Mouse (Mus musculus) CH12.LX (cell line): ENCODE measurements around the gene Itpr3. TPM values are rescaled to one million over a fixed set of nuclear protein-coding genes. Genes with fewer than 3 reads are reported as not detected.

Experiments used
- DNase-seq: peaks from one replicate; pipeline ENCODE4 v3.0.0-alpha.2; 2013; ENCODE audit errors: extremely low read depth
- H3K27ac ChIP-seq: 2 replicates; pipeline ENCODE4 v1.5.1; 2012; ENCODE audit warnings: low read depth, mild to moderate bottlenecking, control low read depth, moderate library complexity; ENCODE audit not compliant: insufficient read depth
- H3K27me3 ChIP-seq: replicated peaks from 2 replicates; pipeline ENCODE3; 2012; ENCODE audit warnings: inconsistent platforms
- H3K36me3 ChIP-seq, 2 experiments: replicated peaks in 1 of 2; 2 replicates each; pipeline versions ENCODE3 to v1.6.1; 2012; ENCODE audit warnings: inconsistent platforms in 1 of 2, low read length in 1 of 2, mild to moderate bottlenecking in 1 of 2, mixed read lengths in 1 of 2, moderate library complexity in 1 of 2; ENCODE audit not compliant: control insufficient read depth in 1 of 2, insufficient read depth in 1 of 2
- H3K4me1 ChIP-seq, 2 experiments: 2 replicates each; pipeline ENCODE4 v1.6.1; 2012; ENCODE audit warnings: inconsistent platforms in 1 of 2, moderate library complexity in 1 of 2; ENCODE audit not compliant: insufficient read depth in 2 of 2, control insufficient read depth in 1 of 2
- H3K4me2 ChIP-seq: 2 replicates; pipeline ENCODE4 v1.6.1; 2012; ENCODE audit warnings: low read depth, mild to moderate bottlenecking, control low read depth; ENCODE audit not compliant: poor library complexity, insufficient read depth, severe bottlenecking
- H3K4me3 ChIP-seq, 3 experiments: fragments of 150-350 bp in 1 of 3; sonication (generic) in 1 of 3; replicated peaks in 1 of 3; 2 replicates each; pipeline versions ENCODE3 to v1.5.1; 2011 to 2012; ENCODE audit warnings: low read depth in 2 of 3, low read length in 2 of 3, mild to moderate bottlenecking in 2 of 3, moderate library complexity in 2 of 3, control low read depth in 1 of 3, improper control_type of control experiment in 1 of 3, inconsistent platforms in 1 of 3, mixed read lengths in 1 of 3; ENCODE audit not compliant: poor library complexity in 1 of 3
- H3K79me2 ChIP-seq: replicated peaks from 2 replicates; pipeline ENCODE4 v1.6.1; 2012; ENCODE audit warnings: mild to moderate bottlenecking, moderate library complexity; ENCODE audit not compliant: control insufficient read depth, poor library complexity, insufficient read depth, severe bottlenecking; ENCODE audit errors: extremely low read depth
- H3K9ac ChIP-seq: 2 replicates; pipeline ENCODE4 v1.6.1; 2012; ENCODE audit warnings: low read depth, mild to moderate bottlenecking, control low read depth, moderate library complexity; ENCODE audit not compliant: insufficient read depth
- H3K9me3 ChIP-seq: replicated peaks from 2 replicates; pipeline ENCODE3; 2012; ENCODE audit warnings: low read length, inconsistent platforms, mixed read lengths
- CHD2 ChIP-seq: IDR thresholded peaks from 2 replicates; pipeline ENCODE4 v1.6.1; 2011; ENCODE audit warnings: low read length, improper control_type of control experiment
- CTCF ChIP-seq, 2 experiments: IDR thresholded peaks in 1 of 2; conservative IDR thresholded peaks in 1 of 2; 2 replicates each; pipeline ENCODE4 v1.5.1; 2011 to 2012; ENCODE audit warnings: low read depth in 2 of 2, low read length in 2 of 2, improper control_type of control experiment in 1 of 2, inconsistent platforms in 1 of 2, mild to moderate bottlenecking in 1 of 2, moderate library complexity in 1 of 2
- EP300 ChIP-seq: IDR thresholded peaks from 2 replicates; pipeline ENCODE4 v1.6.1; 2011; ENCODE audit warnings: low read length, improper control_type of control experiment
- GABPA ChIP-seq: IDR thresholded peaks from 2 replicates; pipeline ENCODE4 v1.6.1; 2012; ENCODE audit warnings: low read depth, low read length, improper control_type of control experiment, inconsistent platforms; ENCODE audit not compliant: insufficient replicate concordance
- IRF4 ChIP-seq: IDR thresholded peaks from 2 replicates; pipeline ENCODE4 v1.6.1; 2014; ENCODE audit warnings: low read depth, mild to moderate bottlenecking, inconsistent platforms, low read length, improper control_type of control experiment
- JUND ChIP-seq: conservative IDR thresholded peaks from 2 replicates; pipeline ENCODE4 v1.6.1; 2011; ENCODE audit warnings: low read depth, low read length, improper control_type of control experiment
- KAT2A ChIP-seq: IDR thresholded peaks from 2 replicates; pipeline ENCODE4 v1.6.1; 2012; ENCODE audit warnings: low read length, improper control_type of control experiment, inconsistent platforms; ENCODE audit not compliant: insufficient replicate concordance
- MAX ChIP-seq: IDR thresholded peaks from 2 replicates; pipeline ENCODE4 v1.6.1; 2011; ENCODE audit warnings: low read length, improper control_type of control experiment
- MAZ ChIP-seq: IDR thresholded peaks from 2 replicates; pipeline ENCODE4 v1.6.1; 2012; ENCODE audit warnings: low read depth, mild to moderate bottlenecking, inconsistent platforms, low read length, improper control_type of control experiment, moderate library complexity
- MXI1 ChIP-seq: IDR thresholded peaks from 2 replicates; pipeline ENCODE4 v1.6.1; 2011; ENCODE audit warnings: mild to moderate bottlenecking, low read depth, low read length, improper control_type of control experiment
- MYC ChIP-seq: IDR thresholded peaks from 2 replicates; pipeline ENCODE4 v1.6.1; 2011; ENCODE audit warnings: low read depth, mild to moderate bottlenecking, improper control_type of control experiment, low read length
- NELFE ChIP-seq: IDR thresholded peaks from 2 replicates; pipeline ENCODE4 v1.6.1; 2011; ENCODE audit warnings: low read depth, low read length, improper control_type of control experiment
- PAX5 ChIP-seq: IDR thresholded peaks from 2 replicates; pipeline ENCODE4 v1.6.1; 2012; ENCODE audit warnings: low read length, inconsistent platforms, mixed read lengths
- POLR2A ChIP-seq: IDR thresholded peaks from 2 replicates; pipeline ENCODE4 v1.6.1; 2011; ENCODE audit warnings: low read depth, mild to moderate bottlenecking, improper control_type of control experiment, low read length
- RCOR1 ChIP-seq: conservative IDR thresholded peaks from 2 replicates; pipeline ENCODE4 v1.6.1; 2012; ENCODE audit warnings: low read depth, mild to moderate bottlenecking, inconsistent platforms, low read length, improper control_type of control experiment
- SIN3A ChIP-seq: IDR thresholded peaks from 2 replicates; pipeline ENCODE4 v1.6.1; 2012; ENCODE audit warnings: low read length, improper control_type of control experiment, inconsistent platforms
- SMC3 ChIP-seq: IDR thresholded peaks from 2 replicates; pipeline ENCODE4 v1.6.1; 2011; ENCODE audit warnings: low read depth, low read length, improper control_type of control experiment
- TBP ChIP-seq: conservative IDR thresholded peaks from 2 replicates; pipeline ENCODE4 v1.6.1; 2011; ENCODE audit warnings: low read depth, low read length, improper control_type of control experiment
- TCF12 ChIP-seq: IDR thresholded peaks from 2 replicates; pipeline ENCODE4 v1.6.1; 2014; ENCODE audit warnings: low read depth, mild to moderate bottlenecking, inconsistent platforms, low read length, improper control_type of control experiment
- UBTF ChIP-seq: IDR thresholded peaks from 2 replicates; pipeline ENCODE4 v1.6.1; 2012; ENCODE audit warnings: low read depth, mild to moderate bottlenecking, inconsistent platforms, low read length, improper control_type of control experiment, moderate library complexity
- USF1 ChIP-seq: IDR thresholded peaks from 2 replicates; pipeline ENCODE4 v1.6.1; 2014; ENCODE audit warnings: low read depth, mild to moderate bottlenecking, inconsistent platforms, low read length, improper control_type of control experiment
- USF2 ChIP-seq: conservative IDR thresholded peaks from 2 replicates; pipeline ENCODE4 v1.6.1; 2011; ENCODE audit warnings: low read depth, low read length, improper control_type of control experiment
- ZKSCAN1 ChIP-seq: IDR thresholded peaks from 2 replicates; pipeline ENCODE4 v1.6.1; 2012; ENCODE audit warnings: low read depth, inconsistent platforms, low read length, improper control_type of control experiment, borderline replicate concordance
- ZMIZ1 ChIP-seq: IDR thresholded peaks from 2 replicates; pipeline ENCODE4 v1.6.1; 2012; ENCODE audit warnings: low read depth, mild to moderate bottlenecking, inconsistent platforms, low read length, improper control_type of control experiment
- dilution Hi-C: fragments of 300-500 bp; cut with MboI; formaldehyde crosslinking; loops from 2 replicates; pipeline ENCODE4 v1.14.3; 2020; ENCODE audit warnings: low sequenced_read_pairs; ENCODE audit not compliant: extremely low pct_unique_long_range_greater_than_20kb, extremely low pct_ligation_motif_present
- in situ Hi-C: fragments of 300-500 bp; cut with MboI; formaldehyde crosslinking; loops from 3 replicates; pipeline ENCODE4 v1.14.3; 2019; ENCODE audit warnings: low sequenced_read_pairs, low pct_ligation_motif_present, low pct_unique_long_range_greater_than_20kb, mixed read lengths
- polyA plus RNA-seq: library from polyadenylated mRNA; unstranded; fragments of >175 nt; gene quantifications from 2 replicates; pipeline ENCODE4 v1.2.1, GENCODE M21; 2012; ENCODE audit warnings: low read depth; ENCODE audit not compliant: insufficient read length
- total RNA-seq, 2 experiments: library from RNA; depleted of rRNA; stranded (reverse); fragments of 300-350 nt in 1 of 2; fragments of >200 nt in 1 of 2; gene quantifications; 2 replicates each; pipeline ENCODE4 v1.2.3; 2012 to 2014

Itpr3 gene
- total and polyA plus RNA-seq, 3 experiments: 2.5 to 11.3 (median 9.5) TPM

- Histone ChIP-seq H3K4me2 (no peak overlapping the region), H3K4me3 (no peak overlapping the region), H3K4me1 (peaks cover 5 to 19% of the 10 kb centered on the region in 2 experiments), H3K79me2 (no peaks in the 10 kb centered on the region), H3K9ac (no peak overlapping the region), H3K36me3 (peaks cover 67 to 100% of the 10 kb centered on the region in 2 experiments), H3K9me3 (no peaks in the 10 kb centered on the region), H3K27ac (no peak overlapping the region), H3K27me3 (no peaks in the 10 kb centered on the region)
- in situ Hi-C loops: loop anchor here (5.0 kb wide), 1 partner anchor 73 kb away; no protein-coding TSS in a partner anchor
- TF ChIP-seq MAZ (no peak), SIN3A (no peak), KAT2A (no peak), SMC3 (no peak), EP300 (no peak), MAX (no peak), MYC (no peak), MXI1 (no peak), JUND (no peak), TCF12 (no peak), IRF4 (no peak), CHD2 (no peak), USF2 (no peak), UBTF (no peak), RCOR1 (no peak)
- dilution Hi-C loops: no loop called here
- DNase-seq: no peak
These were observed 62.9 kb downstream of the Itpr3 start for GRCm38 (mm10) chr17:27119954-27120353.

GRCm38 (mm10) chr17:27120561-27121024 is 63.5 kb downstream of the Itpr3 start:
- Histone ChIP-seq H3K79me2 (no peaks in the 10 kb centered on the region), H3K4me3 (no peak overlapping the region), H3K27ac (no peak overlapping the region), H3K9ac (no peak overlapping the region), H3K4me2 (no peak overlapping the region), H3K27me3 (no peaks in the 10 kb centered on the region), H3K4me1 (peaks cover 5 to 26% of the 10 kb centered on the region in 2 experiments), H3K36me3 (peaks cover 66 to 100% of the 10 kb centered on the region in 2 experiments), H3K9me3 (no peaks in the 10 kb centered on the region)
- dilution Hi-C loops: no loop called here
- TF ChIP-seq IRF4 (no peak), USF1 (no peak), MAX (no peak), POLR2A (no peak), TCF12 (no peak), CHD2 (no peak), PAX5 (no peak), GABPA (no peak), ZMIZ1 (no peak), CTCF (conservative IDR thresholded peaks at IDR 0.05 in 1 of 2, IDR thresholded peaks at IDR 0.05 in 1 of 2; ENCODE audit: low read depth in 2 of 2, low read length in 2 of 2) (peak; percentile 35 to 57), TBP (no peak), SMC3 (peak; percentile 48), ZKSCAN1 (no peak), NELFE (no peak), JUND (no peak)
- in situ Hi-C loops: no loop called here
- DNase-seq: peak; percentile 33
